Mouse (Mus musculus) heart, embryonic 16.5 days (tissue): Measurements from ENCODE around the gene 9530053A07Rik. TPM values are rescaled to one million over a fixed set of nuclear protein-coding genes. Genes with fewer than 3 reads are reported as not detected.

Experiments
- ATAC-seq: fragments of 200-750 bp; cut with Nextera tagmentation; replicated peaks from 2 replicates; pipeline ENCODE4 v1.8.0; 2017; ENCODE audit warnings: moderate number of reproducible peaks; ENCODE audit not compliant: insufficient read depth, low FRiP score; ENCODE audit errors: extremely low read depth
- H3K27ac ChIP-seq: fragments of 300-500 bp; sonication (generic); 2 replicates; pipeline ENCODE4 v1.5.1; 2014; ENCODE audit warnings: mild to moderate bottlenecking, low read length, control low read depth, moderate library complexity
- H3K27me3 ChIP-seq: fragments of 300-500 bp; sonication (generic); 2 replicates; pipeline ENCODE4 v1.6.1; 2014; ENCODE audit warnings: low read length, mixed read lengths; ENCODE audit not compliant: control insufficient read depth, insufficient read depth
- H3K36me3 ChIP-seq: fragments of 300-500 bp; sonication (generic); 2 replicates; pipeline ENCODE4 v1.6.1; 2014; ENCODE audit not compliant: control insufficient read depth, insufficient read depth
- H3K4me1 ChIP-seq: fragments of 300-500 bp; sonication (generic); 2 replicates; pipeline ENCODE4 v1.6.1; 2014; ENCODE audit warnings: low read length, mixed read lengths; ENCODE audit not compliant: control insufficient read depth, insufficient read depth
- H3K4me2 ChIP-seq: fragments of 300-500 bp; sonication (generic); 2 replicates; pipeline ENCODE4 v1.6.1; 2014; ENCODE audit warnings: low read depth, mild to moderate bottlenecking, control low read depth, low read length
- H3K4me3 ChIP-seq: fragments of 300-500 bp; sonication (generic); 2 replicates; pipeline ENCODE4 v1.5.1; 2014; ENCODE audit warnings: mild to moderate bottlenecking, control low read depth, low read length
- H3K9ac ChIP-seq: fragments of 300-500 bp; sonication (generic); 2 replicates; pipeline ENCODE4 v1.6.1; 2014; ENCODE audit warnings: low read length, control low read depth
- H3K9me3 ChIP-seq: fragments of 300-500 bp; sonication (generic); replicated peaks from 2 replicates; pipeline ENCODE4 v1.6.1; 2016; ENCODE audit warnings: low read length; ENCODE audit not compliant: control insufficient read depth
- whole genome bisulfite sequencing: fragments of 180-500 bp; shearing (Covaris S2); extraction: QIAGEN DNeasy Blood & Tissue Kit; methylation state at CpG from one replicate; pipeline ENCODE4 v1.1.7; 2014; 5-methylcytosine and 5-hydroxymethylcytosine counted together
- polyA plus RNA-seq: library from polyadenylated mRNA; unstranded; fragments of >200 nt; fragmentation: Nextera tagmentation; extraction: Ambion mirVana; gene quantifications from 2 replicates; pipeline ENCODE4 v1.2.1, GENCODE M21; 2015

9530053A07Rik gene
- polyA plus RNA-seq, 1 experiment from 2014 or later: 0.12 TPM

DNA sequence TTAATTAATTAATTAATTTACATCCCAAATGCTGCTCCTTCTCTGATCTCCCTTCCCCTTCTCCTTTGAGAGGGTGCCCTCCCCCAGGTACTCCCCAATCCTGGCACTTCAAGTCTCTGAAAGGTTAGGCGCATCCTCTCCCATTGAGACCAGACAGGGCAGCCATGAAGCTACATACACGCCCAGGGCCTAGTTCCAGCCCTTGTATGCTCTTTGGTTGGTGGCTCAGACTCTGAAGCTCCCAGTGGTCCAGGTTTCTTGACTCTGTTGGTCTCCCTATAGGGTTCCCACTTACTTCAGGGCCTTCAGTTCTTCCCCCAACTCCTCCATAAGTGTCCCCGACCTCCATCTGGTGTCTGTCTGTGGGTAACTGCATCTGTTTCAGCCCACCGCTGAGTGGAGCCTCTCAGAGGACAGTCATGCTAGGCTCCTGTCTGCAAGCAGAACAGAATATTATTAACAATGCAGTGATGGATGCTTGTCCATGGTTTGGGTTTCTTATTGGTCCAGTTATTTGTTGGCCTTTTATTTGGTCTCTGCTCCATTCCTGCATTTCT lies 76.9 kb downstream of the 9530053A07Rik start:
- H3K4me1 ChIP-seq: no peaks in the 10 kb centered on the region
- no peaks in the 10 kb centered on the region for H3K36me3 ChIP-seq
- H3K4me2 ChIP-seq: no peak overlapping the region
- no peaks in the 10 kb centered on the region for H3K9me3 ChIP-seq
- H3K9ac ChIP-seq: no peak overlapping the region
- ATAC-seq: no peak
- H3K4me3 ChIP-seq: no peak overlapping the region
- no peaks in the 10 kb centered on the region for H3K27me3 ChIP-seq
- 59% methylated on average over 4 of the region's 4 CpGs for WGBS
- H3K27ac ChIP-seq: no peak overlapping the region

DNA sequence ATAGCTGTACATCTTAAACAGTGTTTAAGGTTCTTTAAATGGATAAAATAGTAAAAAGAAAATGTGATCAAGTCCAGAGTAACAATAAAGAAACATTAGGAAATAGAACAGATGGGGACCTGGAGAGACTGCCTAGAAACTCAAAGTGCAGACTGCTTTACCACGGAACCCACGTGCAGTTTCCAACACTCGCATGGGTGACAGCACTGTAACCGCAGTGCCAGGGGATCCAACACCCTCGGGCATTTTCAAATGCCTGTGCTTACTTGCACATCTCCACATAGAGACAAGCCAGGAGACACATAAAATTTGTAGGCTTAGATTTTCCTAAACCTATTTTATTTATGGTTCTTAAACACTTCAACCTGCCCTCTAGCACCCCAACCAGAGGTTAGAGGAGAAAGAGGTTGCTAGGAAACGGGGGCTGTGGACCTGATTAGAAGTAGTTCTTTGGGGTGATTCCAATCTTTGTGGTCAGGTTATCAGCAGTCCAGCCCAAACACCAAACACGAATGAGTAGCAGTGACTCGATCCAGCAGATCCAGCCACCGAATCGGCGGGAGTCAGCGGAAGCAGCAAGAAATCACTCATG lies 79.2 kb downstream of the 9530053A07Rik start:
- Histone ChIP-seq H3K9me3 (no peaks in the 10 kb centered on the region), H3K4me3 (peak overlapping the region; percentile 44), H3K4me1 (no peaks in the 10 kb centered on the region), H3K36me3 (no peaks in the 10 kb centered on the region), H3K4me2 (peak overlapping the region; percentile 67), H3K9ac (peak overlapping the region; percentile 63), H3K27me3 (no peaks in the 10 kb centered on the region), H3K27ac (no peak overlapping the region)
- ATAC-seq: 0 out of 2 replicates have a peak, but pooled peaks have one; percentile 17
- 37% methylated on average over 12 of the region's 12 CpGs for WGBS

DNA sequence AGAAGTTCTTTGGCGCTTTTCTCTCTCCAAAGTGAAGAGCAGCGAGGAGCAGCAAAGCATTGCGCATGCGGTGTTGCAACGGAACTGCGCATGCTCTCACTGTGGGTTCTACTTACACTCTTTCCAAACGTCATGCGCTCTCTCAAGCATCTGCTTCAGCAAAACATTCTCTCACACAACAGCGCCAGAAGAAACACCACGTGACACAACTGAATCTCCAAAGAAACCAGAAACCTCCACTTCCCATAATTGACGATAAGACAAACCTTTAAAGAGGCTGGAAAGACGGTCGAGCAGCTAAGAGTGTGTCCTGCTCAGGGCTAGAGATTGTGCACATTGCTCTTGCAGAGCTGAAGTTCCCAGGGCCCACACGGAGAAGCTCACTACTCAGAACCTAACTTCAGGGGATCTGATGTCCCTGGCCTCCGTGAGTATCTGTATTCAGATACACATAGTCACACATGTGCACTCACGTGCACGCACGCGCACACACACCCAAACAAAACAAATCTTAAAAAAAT lies 79.8 kb downstream of the 9530053A07Rik start:
- peak; percentile 84 for ATAC-seq
- WGBS: 43% methylated on average over 19 of the region's 19 CpGs
- H3K36me3 ChIP-seq: no peaks in the 10 kb centered on the region
- H3K27ac ChIP-seq: peak overlapping the region; percentile 21; the same call in 1 of the 2 replicates
- no peaks in the 10 kb centered on the region for H3K27me3 ChIP-seq
- H3K4me2 ChIP-seq: peak overlapping the region; percentile 67
- peak overlapping the region; percentile 44 for H3K4me3 ChIP-seq
- no peaks in the 10 kb centered on the region for H3K9me3 ChIP-seq
- no peaks in the 10 kb centered on the region for H3K4me1 ChIP-seq
- peak overlapping the region; percentile 63 for H3K9ac ChIP-seq

DNA sequence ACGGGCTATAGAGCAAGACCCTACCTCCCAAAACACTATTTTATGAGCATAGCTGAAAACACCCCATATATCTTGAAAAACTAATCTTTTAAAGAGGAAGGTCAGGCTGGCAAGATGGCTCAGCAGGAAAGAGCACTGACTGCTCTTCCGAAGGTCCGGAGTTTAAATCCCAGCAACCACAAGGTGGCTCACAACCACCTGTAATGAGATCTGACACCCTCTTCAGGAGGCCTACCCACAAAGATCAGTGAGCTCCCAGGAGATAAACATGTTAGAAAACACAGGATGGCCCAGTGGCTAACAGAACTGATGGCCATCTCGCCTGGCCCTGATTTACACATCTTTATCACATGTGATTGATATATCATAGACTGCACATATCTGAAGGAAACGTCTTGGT lies 81.5 kb downstream of the 9530053A07Rik start:
- Histone ChIP-seq H3K4me3 (no peak overlapping the region), H3K9me3 (no peaks in the 10 kb centered on the region), H3K9ac (no peak overlapping the region), H3K4me2 (no peak overlapping the region), H3K27me3 (no peaks in the 10 kb centered on the region), H3K4me1 (no peaks in the 10 kb centered on the region), H3K27ac (no peak overlapping the region), H3K36me3 (no peaks in the 10 kb centered on the region)
- no peak for ATAC-seq
- WGBS: 35% methylated on average over 5 of the region's 5 CpGs

DNA sequence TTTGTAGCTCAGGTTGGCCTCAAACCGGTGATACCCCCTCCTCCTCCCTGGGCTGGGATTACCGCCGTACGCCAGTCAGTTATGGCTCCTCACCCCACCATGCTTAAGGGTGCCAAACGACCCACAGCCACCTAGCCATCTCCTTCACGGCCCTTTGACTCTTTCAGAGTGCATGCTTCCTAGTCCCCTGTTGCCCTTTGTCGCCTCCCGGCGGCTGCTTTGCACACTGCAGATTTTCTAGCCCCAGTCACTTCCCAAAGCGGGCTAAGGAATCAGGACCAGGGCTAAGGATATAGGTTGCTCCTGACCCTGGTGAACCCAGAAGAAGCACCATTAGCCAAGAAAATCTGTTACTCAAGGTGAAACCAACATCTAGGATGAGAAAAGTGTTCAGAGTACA lies 84.9 kb downstream of the 9530053A07Rik start:
- no peaks in the 10 kb centered on the region for H3K27me3 ChIP-seq
- no peaks in the 10 kb centered on the region for H3K9me3 ChIP-seq
- WGBS: 29% methylated on average over 10 of the region's 10 CpGs
- H3K4me3 ChIP-seq: no peak overlapping the region
- no peak overlapping the region for H3K9ac ChIP-seq
- H3K4me2 ChIP-seq: no peak overlapping the region
- H3K36me3 ChIP-seq: no peaks in the 10 kb centered on the region
- no peaks in the 10 kb centered on the region for H3K4me1 ChIP-seq
- ATAC-seq: no peak
- H3K27ac ChIP-seq: no peak overlapping the region

Other genes with a start within 250 kb of the 9530053A07Rik start
- 7.5 and 7.6 TPM in 2 replicates for gene Zfp974, start 200.0 kb upstream of the 9530053A07Rik start, polyA plus RNA-seq
- 12.9 and 14.3 TPM in 2 replicates for gene Zfp780b, start 150.3 kb upstream of the 9530053A07Rik start, polyA plus RNA-seq
- gene Zfp850, start 115.4 kb upstream of the 9530053A07Rik start, polyA plus RNA-seq: 2.4 and 2.5 TPM in 2 replicates
- 228 and 238 TPM in 2 replicates for gene Psmc4, start 79.4 kb upstream of the 9530053A07Rik start, polyA plus RNA-seq
- gene Fcgbp, start 58.2 kb upstream of the 9530053A07Rik start, polyA plus RNA-seq: 0.65 and 3.8 TPM in 2 replicates
- 62.4 and 71.5 TPM in 2 replicates for gene Fbl, start 40.2 kb downstream of the 9530053A07Rik start, polyA plus RNA-seq
- 7.7 and 8.9 TPM in 2 replicates for gene Dyrk1b, start 50.0 kb downstream of the 9530053A07Rik start, polyA plus RNA-seq
- gene Eid2, start 138.4 kb downstream of the 9530053A07Rik start, polyA plus RNA-seq: 0.68 and 0.94 TPM in 2 replicates
- gene Eid2b, start 148.3 kb downstream of the 9530053A07Rik start, polyA plus RNA-seq: 6.6 and 7.3 TPM in 2 replicates
- not detected in 2 replicates for gene Selenov, start 161.7 kb downstream of the 9530053A07Rik start, polyA plus RNA-seq
- gene Dll3, start 172.8 kb downstream of the 9530053A07Rik start, polyA plus RNA-seq: 0.16 and 0.17 TPM in 2 replicates
- gene Timm50, start 182.6 kb downstream of the 9530053A07Rik start, polyA plus RNA-seq: 130 and 132 TPM in 2 replicates
- 62.8 and 66.2 TPM in 2 replicates for gene Supt5, start 209.3 kb downstream of the 9530053A07Rik start, polyA plus RNA-seq
- 506 and 555 TPM in 2 replicates for gene Rps16, start 221.2 kb downstream of the 9530053A07Rik start, polyA plus RNA-seq
- gene Plekhg2, start 243.1 kb downstream of the 9530053A07Rik start, polyA plus RNA-seq: 35.8 and 41.8 TPM in 2 replicates